ENCODE assay signal across 10 mouse cellular contexts in genomic region chr11:97825295-97825694, GRCm38 (mm10). TPM values are rescaled to one million over a fixed set of nuclear protein-coding genes. Genes with fewer than 3 reads are reported as not detected.
A peak's percentile ranks its signal among the peaks of the same experiment; 100 is the strongest.
DNase-seq lines count a peak whose midpoint lies in the region; ATAC-seq lines count a peak whose summit lies in the region.
"Had no signal": no experiment of that assay in that cellular context is flagged by ENCODE, and none has a peak within 500 bp of the region (broad histone marks: within the 10 kb centered on the region; RNA-seq: fewer than 3 reads in every experiment).

No protein-coding gene starts in this region.

- H3K27ac ChIP-seq in liver, embryonic 12.5 days: peak overlapping the region; percentile 27; the same call in 1 of the 2 replicates
- H3K27ac ChIP-seq in liver, embryonic 11.5 days (ENCODE audit: low read depth, low read length): no peak overlapping the region

- no peak for DNase-seq in liver, embryonic 11.5 days (ENCODE audit: low spot score)
- peak; percentile 78 for DNase-seq in T-cell, adult 2 months (ENCODE audit: low spot score)
- peak; percentile 65 for DNase-seq in splenic B cell, adult 2 months (ENCODE audit: low read depth, low spot score)
- no peak for DNase-seq in right cerebral cortex, postnatal 14 days
- no peak for DNase-seq in frontal cortex, postnatal 10 days (ENCODE audit: low spot score in 2 of 2)
- DNase-seq in adrenal gland, adult 18-20 months (ENCODE audit: low spot score in 2 of 2): no peak

- ATAC-seq in liver, embryonic 12.5 days: no peak
- ATAC-seq in liver, embryonic 11.5 days (replicated peaks; ENCODE audit: low FRiP score): no peak
- peak; percentile 77 for ATAC-seq in inflammation-experienced regulatory T-cells, adult 6 months
- ATAC-seq: intestine, embryonic 16.5 days had no signal

- 67% methylated on average over 10 of the region's 10 CpGs for WGBS in liver, embryonic 12.5 days (ENCODE audit: insufficient replicate concordance)
- WGBS in liver, embryonic 11.5 days: 70% methylated on average over 10 of the region's 10 CpGs

- peaks cover 63% of the 10 kb centered on the region for H3K4me1 ChIP-seq in liver, embryonic 12.5 days
- H3K4me1 ChIP-seq in liver, embryonic 11.5 days (replicated peaks; ENCODE audit: control insufficient read depth, insufficient read depth, low read length): peaks cover 23% of the 10 kb centered on the region

- H3K27me3 ChIP-seq in liver, embryonic 12.5 days (replicated peaks): no peaks in the 10 kb centered on the region
- H3K27me3 ChIP-seq in liver, embryonic 11.5 days (replicated peaks; ENCODE audit: control insufficient read depth, insufficient read depth, low read length): no peaks in the 10 kb centered on the region
- H3K27me3 ChIP-seq in splenic B cell, adult 2 months (ENCODE audit: control insufficient read depth, insufficient read depth, low read length, poor library complexity, severe bottlenecking): no peaks in the 10 kb centered on the region

- H3K4me3 ChIP-seq in liver, embryonic 12.5 days: no peak overlapping the region
- H3K4me3 ChIP-seq in liver, embryonic 11.5 days (ENCODE audit: low read depth, low read length): no peak overlapping the region

- H3K36me3 ChIP-seq in liver, embryonic 12.5 days: peaks cover 47% of the 10 kb centered on the region
- peaks cover 8% of the 10 kb centered on the region; the same call in 1 of the 2 replicates for H3K36me3 ChIP-seq in liver, embryonic 11.5 days (ENCODE audit: control insufficient read depth, insufficient read depth, low read length)
- no peaks in the 10 kb centered on the region; the same call in 1 of the 2 replicates for H3K36me3 ChIP-seq in splenic B cell, adult 2 months (ENCODE audit: control insufficient read depth, insufficient read depth, low read length, poor library complexity, severe bottlenecking)

- no peaks in the 10 kb centered on the region for H3K9me3 ChIP-seq in liver, embryonic 12.5 days (replicated peaks)
- H3K9me3 ChIP-seq in liver, embryonic 11.5 days (ENCODE audit: control insufficient read depth, low read length): no peaks in the 10 kb centered on the region

- H3K9ac ChIP-seq in liver, embryonic 12.5 days: no peak overlapping the region
- no peak overlapping the region for H3K9ac ChIP-seq in liver, embryonic 11.5 days (ENCODE audit: low read depth, low read length)

- no peak overlapping the region for H3K4me2 ChIP-seq in liver, embryonic 12.5 days
- H3K4me2 ChIP-seq in liver, embryonic 11.5 days: no peak overlapping the region

RNA-seq across cellular contexts. Expression of gene B230217C12Rik, which starts 15.3 kb away (rescaled TPM):
- 1.1 and 1.3 TPM in 2 replicates for polyA plus RNA-seq in liver, embryonic 12.5 days (2016; fragmentation: Nextera tagmentation; extraction: Ambion mirVana)
- 3.7 and 5.4 TPM in 2 replicates for polyA plus RNA-seq in liver, embryonic 11.5 days (2014; fragmentation: Nextera tagmentation; extraction: Ambion mirVana)
- polyA plus RNA-seq in inflammation-experienced regulatory T-cells, adult 6 months (2017; shearing (Covaris generic)): 1 to 10 TPM; 2.1 to 3.0 (median 2.3) TPM
- 1 to 10 TPM; 3.7 to 4.0 TPM for total RNA-seq in adrenal gland, adult 18-20 months (2021)

RNA-seq across cellular contexts. Expression of gene Lasp1, which starts 26.5 kb away (rescaled TPM):
- polyA plus RNA-seq in liver, embryonic 12.5 days (2016; fragmentation: Nextera tagmentation; extraction: Ambion mirVana): 36.9 and 37.6 TPM in 2 replicates
- 54.7 and 55.3 TPM in 2 replicates for polyA plus RNA-seq in liver, embryonic 11.5 days (2014; fragmentation: Nextera tagmentation; extraction: Ambion mirVana)
- 10 to 100 TPM; 38.6 to 64.7 (median 40.7) TPM for polyA plus RNA-seq in inflammation-experienced regulatory T-cells, adult 6 months (2017; shearing (Covaris generic))
- 100 to 1,000 TPM in 1 of 2 experiments, 10 to 100 TPM in 1; 94.0 to 145 TPM for total RNA-seq in adrenal gland, adult 18-20 months (2021)

RNA-seq across cellular contexts. Expression of gene Rpl23, which starts 43.1 kb away (rescaled TPM):
- polyA plus RNA-seq in liver, embryonic 12.5 days (2016; fragmentation: Nextera tagmentation; extraction: Ambion mirVana): 462 and 473 TPM in 2 replicates
- 756 and 842 TPM in 2 replicates for polyA plus RNA-seq in liver, embryonic 11.5 days (2014; fragmentation: Nextera tagmentation; extraction: Ambion mirVana)
- polyA plus RNA-seq in inflammation-experienced regulatory T-cells, adult 6 months (2017; shearing (Covaris generic)): 1,000 to 10,000 TPM in 2 of 3 experiments, 100 to 1,000 TPM in 1; 686 to 1,148 (median 1,072) TPM
- 100 to 1,000 TPM; 830 to 834 TPM for total RNA-seq in adrenal gland, adult 18-20 months (2021)

RNA-seq across cellular contexts. Expression of gene 1700001P01Rik, which starts 49.6 kb away (rescaled TPM):
- polyA plus RNA-seq in liver, embryonic 12.5 days (2016; fragmentation: Nextera tagmentation; extraction: Ambion mirVana): not detected in 2 replicates
- 0.64 TPM in 1 of 2 replicates, not detected in the other for polyA plus RNA-seq in liver, embryonic 11.5 days (2014; fragmentation: Nextera tagmentation; extraction: Ambion mirVana)
- polyA plus RNA-seq in inflammation-experienced regulatory T-cells, adult 6 months (2017; shearing (Covaris generic)): under 1 TPM in 1 of 3 experiments, not detected in 2; 0.56 TPM
- not detected for total RNA-seq in adrenal gland, adult 18-20 months (2021)
- total RNA-seq: gastrocnemius, adult 18-20 months had no signal
- polyA plus RNA-seq: intestine, embryonic 16.5 days had no signal

RNA-seq across cellular contexts. Expression of gene Fbxo47, which starts 58.7 kb away (rescaled TPM):
- polyA plus RNA-seq in liver, embryonic 12.5 days (2016; fragmentation: Nextera tagmentation; extraction: Ambion mirVana): 0.36 and 0.51 TPM in 2 replicates
- polyA plus RNA-seq in liver, embryonic 11.5 days (2014; fragmentation: Nextera tagmentation; extraction: Ambion mirVana): 1.1 TPM in 2 replicates
- polyA plus RNA-seq in inflammation-experienced regulatory T-cells, adult 6 months (2017; shearing (Covaris generic)): 1 to 10 TPM in 1 of 3 experiments, under 1 TPM in 1, not detected in 1; 0.54 to 1.0 TPM
- 1 to 10 TPM in 1 of 2 experiments, under 1 TPM in 1; 0.58 to 1.2 TPM for total RNA-seq in adrenal gland, adult 18-20 months (2021)

Comparison
In these comparisons a context has a peak if more than half of its experiments do, and no peak if none do; other contexts are left out.
1. DNase-seq: peak in T-cell, adult 2 months (single experiment) and splenic B cell, adult 2 months (single experiment); none in liver, embryonic 11.5 days (single experiment), right cerebral cortex, postnatal 14 days (single experiment), frontal cortex, postnatal 10 days (0 of 2) and adrenal gland, adult 18-20 months (0 of 2).